Mouse (Mus musculus) ES-CJ7 (cell line): Measurements from ENCODE around the gene Kcnt1.
"Not testable (repeated sequence)": the region's sequence is repeated elsewhere in the genome, so short reads cannot be mapped to it uniquely, and the experiment has no call there.

Experiments used
- DNase-seq: peaks from one replicate; pipeline ENCODE4 v3.0.0; 2011; ENCODE audit warnings: low read depth, low spot score

Kcnt1 gene

DNA sequence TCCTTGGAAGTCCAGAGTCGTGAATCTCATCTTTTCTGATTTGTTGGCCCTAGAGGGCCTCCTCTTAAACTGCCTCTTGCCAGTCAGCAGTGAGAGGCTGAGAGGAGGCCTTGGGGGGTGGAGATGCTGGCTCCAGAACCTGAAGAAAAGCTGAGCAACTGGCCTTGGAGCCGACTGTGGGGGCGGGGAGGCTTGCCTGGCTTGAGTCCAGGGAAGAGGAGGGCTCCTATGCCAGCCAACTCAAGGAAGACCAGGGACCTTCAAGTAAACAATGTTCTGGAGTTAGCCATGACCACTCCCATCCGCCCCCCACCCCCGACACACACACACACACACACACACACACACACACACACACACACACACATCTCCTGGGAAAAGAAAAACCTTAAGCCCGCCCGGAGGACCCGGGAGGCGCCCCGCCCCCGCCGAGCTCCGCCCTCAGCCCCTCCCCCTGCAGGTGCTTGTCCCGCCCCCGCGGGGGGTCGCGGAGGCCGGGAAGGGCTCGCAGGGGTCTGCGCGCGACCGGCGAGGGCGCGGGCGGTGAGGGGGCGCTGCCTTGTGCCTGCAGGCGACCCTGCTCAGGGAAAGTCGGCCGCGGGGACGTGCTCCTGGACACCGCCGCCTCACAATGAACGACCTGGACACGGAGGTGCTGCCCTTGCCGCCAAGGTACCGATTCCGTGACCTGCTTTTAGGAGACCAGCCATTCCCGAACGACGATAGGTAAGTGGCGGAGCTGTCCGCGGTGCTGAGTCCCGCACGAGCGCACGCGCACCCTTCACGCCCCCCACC, at the start of gene Kcnt1:
TSS of gene Kcnt1 (plus strand) at position 398 of the 795 bp plus-strand sequence.
- DNase-seq: peak; percentile 60

DNA sequence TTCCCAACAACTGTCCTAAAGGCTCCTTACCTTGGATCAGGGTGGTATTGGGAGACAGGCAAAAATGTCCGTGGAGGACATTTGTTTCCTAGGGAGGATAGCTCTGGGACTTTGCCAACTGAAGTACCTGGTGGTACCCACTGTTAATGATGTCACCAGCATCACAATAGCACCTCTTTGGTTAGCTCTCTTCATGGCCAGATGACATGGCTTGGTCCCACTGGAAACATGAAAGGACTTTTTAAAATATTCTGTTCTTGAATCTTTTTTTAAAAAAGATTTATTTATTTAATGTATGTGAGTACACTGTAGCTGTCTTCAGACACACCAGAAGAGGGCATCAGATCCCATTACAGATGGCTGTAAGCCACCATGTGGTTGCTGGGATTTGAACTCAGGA, 47.8 kb upstream of the Kcnt1 start, which contains the start of gene Glt6d1:
TSS of gene Glt6d1 (minus strand) at position 101 of the 400 bp plus-strand sequence.
- not testable (repeated sequence) for DNase-seq

DNA sequence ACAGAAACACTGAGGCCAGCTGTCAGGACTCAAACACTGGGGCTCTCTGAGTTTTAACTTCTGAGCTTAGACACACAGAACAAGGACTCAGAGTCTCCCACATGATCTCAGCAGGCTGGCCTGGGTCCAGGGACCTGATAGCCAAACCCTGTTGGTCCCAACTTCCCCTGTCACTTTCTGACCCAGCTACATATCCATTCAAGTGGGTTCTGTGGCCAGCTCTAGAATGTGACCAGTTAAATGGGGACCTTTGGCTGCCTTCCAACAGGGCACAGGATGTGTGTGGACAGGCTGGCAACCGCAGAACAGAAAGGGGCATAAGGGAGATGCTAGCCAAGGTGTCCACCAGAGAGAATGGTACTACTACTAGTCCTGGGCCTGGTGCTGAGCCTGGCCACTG, 40.7 kb upstream of the Kcnt1 start, which contains the start of gene Lcn9:
TSS of gene Lcn9 (plus strand) at position 348 of the 400 bp plus-strand sequence.
- DNase-seq: no peak

DNA sequence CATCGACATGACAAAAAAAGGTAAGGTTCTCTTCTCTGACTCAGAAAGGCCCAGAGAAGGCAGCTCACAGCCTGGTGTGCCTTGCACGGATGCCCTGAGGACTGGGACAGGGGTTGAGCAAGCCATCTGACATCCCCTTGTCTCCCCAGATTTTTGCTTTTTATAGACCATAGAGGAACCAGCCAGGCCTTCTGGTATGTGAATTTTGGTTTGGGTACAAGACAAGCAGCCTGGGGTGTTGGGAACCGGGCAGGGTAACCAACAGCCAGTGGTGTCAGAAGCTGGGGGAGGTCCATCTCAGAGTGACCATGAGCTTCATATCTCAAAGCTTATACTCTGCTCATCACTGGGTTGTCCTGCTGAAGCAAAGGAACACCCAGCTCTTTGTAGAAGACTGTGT, 38.8 kb upstream of the Kcnt1 start:
- no peak for DNase-seq

DNA sequence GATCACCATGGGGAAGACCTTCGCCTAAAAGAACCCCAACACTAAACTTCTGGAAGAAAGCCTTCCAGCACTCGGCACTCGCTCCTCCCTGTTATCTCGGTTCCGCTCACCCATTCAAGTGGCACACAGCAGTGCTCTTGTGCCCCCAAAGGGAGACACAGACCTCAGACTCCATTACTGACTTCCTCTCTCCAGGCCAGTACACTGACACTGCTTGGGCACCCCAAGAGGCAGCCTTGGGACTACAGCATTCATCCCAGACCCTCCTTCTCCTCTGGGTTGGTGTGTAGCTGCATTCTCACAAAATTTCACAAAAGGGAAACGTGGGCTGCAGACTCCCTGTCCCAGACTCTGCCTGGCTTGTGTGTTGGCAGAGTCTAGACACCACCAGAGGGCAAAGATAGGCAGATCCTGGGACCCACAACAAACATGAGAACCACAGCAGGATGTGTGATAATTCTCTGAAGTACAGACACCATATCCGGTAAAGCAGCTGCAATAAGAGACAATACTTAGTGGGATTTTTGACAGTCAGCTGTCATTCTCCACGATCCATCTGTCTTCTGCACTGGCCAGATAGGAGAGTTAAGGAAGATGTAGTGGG, 35.1 kb upstream of the Kcnt1 start:
- DNase-seq: no peak

DNA sequence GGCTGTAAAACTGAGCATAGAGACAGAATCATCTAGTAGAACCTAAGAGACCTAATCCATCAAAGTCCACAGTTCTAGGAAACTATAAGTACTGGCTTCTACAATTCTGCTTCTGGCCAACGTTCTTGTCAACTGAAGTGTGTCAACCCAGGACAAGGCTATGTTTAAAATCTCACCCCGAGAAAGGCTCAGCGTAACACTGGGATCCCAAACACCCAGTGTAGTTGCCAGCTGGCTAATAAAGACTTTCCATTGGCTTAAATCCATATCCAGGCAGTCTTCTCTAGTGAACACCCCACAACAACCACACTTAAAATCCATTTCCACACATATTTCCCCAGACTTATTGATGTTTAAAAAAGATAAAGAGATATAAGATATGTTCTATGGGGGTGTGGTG, 32.7 kb upstream of the Kcnt1 start:
- DNase-seq: no peak

DNA sequence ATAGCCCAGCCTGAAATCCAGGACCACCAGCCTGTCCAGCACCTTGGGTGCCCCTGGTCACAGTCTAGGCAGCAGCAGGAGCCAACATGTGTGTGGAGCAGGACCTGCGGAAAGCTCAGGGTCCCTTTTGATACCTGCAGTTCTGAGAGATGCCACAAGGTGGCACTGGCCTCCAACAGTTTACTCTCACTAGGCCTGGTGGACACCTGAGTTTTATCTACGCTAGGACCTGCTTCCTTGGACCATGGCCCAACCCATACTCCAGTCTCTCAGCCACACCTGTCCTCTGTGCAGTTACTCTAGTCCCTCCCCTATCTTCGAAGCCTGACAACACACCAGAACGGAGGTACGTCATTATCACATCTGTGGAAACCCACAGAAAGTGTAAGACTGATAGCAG, 27.2 kb upstream of the Kcnt1 start:
- peak; percentile 69 for DNase-seq

DNA sequence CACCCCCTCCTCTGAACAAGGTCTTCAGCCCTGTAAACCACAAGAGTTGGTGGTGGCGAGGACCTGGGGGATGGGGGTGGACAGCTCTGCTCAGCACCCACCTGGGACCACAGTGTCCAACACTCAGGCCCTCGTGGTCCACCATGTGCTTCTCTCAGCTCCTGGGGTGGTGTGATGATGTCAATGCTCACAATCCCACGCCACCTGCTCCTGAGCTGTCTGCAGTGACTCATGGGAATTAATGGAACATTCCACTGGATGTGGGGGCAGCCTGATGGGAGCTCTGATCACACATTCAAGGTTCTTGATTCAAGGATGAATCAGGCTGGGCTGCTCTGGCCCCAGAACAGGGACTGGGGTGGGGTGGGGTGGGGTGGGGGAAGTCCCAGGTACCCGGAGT, 21.4 kb upstream of the Kcnt1 start:
- no peak for DNase-seq

DNA sequence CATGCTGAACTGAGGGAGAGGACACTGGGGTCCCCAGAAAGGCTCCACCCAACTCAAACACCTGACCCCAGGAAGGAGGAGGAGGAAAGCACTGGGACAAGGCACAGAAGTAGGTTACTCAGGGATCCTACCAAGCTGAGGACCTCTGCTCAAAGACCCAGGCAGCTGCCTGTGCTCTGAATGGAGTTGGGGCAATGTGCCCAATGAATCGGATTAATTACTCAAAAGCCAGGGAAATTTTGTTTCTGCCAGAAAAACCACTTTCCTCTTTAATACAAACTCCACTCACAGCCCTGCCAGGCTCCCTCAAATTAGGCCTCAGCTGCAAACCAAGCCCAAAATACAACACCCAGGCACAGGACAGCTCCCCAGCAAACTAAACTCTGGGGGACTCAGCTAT, 20.8 kb upstream of the Kcnt1 start:
- DNase-seq: no peak

DNA sequence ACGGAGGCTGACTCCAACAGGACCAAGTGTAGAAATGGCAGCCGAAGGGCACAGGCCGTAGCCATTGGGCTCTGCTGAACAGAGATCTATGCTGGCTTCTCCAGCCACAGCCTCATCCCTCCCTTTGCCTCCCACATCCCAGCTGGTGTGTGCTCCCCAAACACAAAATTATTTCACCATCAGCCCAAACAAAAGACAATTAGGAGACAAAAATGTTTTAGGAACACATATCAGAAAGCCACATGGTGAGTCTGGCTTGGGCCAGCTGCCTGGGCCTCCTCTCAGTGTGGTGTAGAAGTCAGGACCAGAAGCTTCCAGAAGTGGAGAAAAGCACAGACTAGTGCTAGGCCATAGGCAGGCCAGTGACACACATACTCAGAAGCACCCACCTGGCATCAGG, 19.4 kb upstream of the Kcnt1 start:
- DNase-seq: no peak

DNA sequence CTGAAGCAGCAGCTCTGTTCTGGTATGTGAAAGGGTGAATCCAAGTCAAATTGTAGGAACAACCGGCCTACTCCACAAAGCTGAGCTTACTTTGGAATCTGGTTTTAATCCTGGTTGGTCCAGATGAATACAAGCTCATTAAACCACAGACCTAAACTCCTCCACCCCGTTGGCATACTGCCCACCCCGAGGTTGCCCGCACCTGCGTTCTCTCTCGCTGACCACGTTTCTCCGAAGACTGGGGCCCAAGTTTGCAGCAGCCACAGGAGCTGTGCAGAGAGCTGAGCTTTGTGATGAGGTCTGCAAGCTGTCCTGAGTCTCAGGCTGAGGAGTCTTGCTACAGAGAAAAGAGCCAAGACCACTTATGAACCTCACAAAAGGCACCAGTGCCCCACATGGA, 17.0 kb upstream of the Kcnt1 start:
- DNase-seq: no peak

DNA sequence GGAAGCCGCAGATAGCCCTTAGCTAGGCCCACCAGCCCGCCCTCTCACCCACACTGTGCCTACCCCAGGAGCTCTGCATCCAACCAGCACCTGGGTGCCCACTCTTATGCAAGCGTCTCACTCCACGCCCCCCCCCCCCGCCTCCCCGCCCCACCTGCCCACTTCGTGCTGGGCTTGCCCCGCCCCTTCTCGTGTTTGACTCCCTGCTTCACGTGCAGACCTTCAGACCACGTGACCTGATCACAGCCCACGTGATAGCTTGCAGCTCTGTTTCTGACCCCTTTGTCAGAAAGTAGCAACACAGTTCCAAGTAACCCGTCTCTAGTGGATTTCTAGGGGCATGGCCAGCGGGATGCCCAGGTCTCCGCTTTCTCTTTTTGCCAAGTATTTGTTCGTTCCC, 16.3 kb upstream of the Kcnt1 start, which contains the start of gene Sohlh1:
TSS of gene Sohlh1 (minus strand) at position 23 of the 400 bp plus-strand sequence.
- no peak for DNase-seq

DNA sequence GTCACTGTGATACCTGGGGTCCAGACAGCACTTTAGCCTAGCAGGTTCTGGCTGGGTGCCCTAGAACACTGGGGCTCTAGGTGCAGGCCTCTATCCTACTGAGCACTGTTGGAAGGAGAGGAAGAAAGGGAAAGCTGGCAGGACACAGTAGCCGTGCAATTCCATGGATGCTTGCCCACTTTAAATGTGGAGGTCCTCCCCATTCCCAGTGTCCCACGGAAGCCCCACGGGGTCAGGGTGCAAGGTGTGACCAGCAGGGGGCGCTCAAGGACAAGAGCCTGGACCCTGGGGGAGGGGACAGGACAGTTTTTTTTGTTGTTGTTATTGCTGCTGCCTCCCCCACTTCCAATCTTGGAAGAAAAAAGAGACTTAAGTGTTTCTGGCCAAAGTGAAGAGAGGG, 13.2 kb upstream of the Kcnt1 start:
- DNase-seq: peak; percentile 14

DNA sequence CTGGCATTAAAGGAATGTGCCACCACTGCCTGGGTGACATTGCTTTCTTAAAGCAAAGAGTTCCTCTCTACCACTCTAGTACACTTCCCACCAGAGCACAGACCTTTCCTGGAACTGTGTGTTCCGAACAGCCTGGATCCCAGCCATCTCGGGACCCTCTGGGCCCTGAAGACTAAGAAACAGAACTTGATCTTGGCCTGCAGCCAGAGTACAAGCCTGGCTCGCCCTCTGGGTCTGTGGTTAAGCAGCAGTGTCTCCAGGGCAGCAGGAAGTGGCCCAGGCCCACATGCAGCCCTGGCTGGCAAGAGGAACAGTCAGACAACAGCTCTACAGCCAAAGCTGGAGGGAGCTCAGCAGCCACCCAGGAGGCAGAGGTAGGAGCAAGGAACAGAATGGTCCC, 10.9 kb upstream of the Kcnt1 start:
- DNase-seq: no peak

DNA sequence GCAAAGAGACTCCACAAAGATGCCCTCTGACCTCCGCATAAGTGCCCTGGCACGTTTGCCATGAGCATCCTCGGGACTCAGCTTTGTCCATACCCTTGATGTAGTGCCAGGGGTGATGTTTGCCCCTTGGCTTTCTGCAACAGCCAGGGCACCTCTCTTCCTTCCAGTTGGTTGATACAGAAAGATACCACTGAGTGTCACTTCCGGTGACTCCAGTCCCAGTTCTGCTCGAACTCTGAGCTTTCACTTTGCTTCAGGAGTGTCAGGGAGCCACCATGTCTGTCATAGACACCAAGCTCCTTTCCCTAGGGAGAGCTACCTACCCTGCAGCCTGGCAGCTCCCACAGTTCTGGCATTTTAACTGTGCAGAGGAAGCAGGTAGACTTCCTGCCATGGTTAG, 9.5 kb upstream of the Kcnt1 start:
- no peak for DNase-seq

DNA sequence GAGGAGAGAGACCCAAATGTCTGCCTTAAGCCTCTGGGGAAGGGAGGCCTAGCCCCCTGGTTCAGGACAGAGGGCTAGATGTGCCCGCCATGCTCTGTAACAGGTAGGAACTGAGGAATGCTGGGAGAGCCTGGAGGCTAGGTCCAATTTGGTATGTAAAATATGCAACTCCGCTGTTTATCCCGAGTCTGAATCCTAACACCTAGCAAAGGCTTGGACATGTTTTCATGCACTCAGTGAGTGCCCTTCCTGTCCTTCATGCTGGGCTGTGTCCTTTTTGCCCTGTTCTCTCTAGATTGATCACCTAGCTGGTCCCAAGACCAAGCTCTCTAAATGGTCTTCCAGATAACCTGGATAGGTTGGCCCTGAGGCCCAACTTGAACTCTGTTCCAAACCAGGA, 3.6 kb upstream of the Kcnt1 start:
- DNase-seq: no peak

DNA sequence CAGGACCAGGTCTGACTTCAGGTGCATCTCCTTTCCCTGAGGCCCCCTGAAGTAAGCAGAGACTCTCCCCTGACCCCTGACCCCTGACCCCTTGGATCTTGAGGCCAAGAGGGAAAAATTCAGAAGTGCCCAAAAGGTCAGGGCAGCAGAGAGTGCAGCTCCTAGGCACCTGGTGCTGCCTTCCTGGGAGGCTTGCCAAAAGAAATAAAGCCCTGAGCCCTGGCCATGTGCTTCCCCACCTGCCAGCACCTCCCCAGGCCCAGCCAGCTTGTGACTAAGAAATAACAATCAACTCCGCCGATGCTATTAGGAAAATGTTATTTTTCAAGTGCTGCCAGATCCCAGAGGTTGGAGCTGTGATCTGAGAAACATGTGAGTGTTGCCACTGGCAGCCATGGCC, 1.5 kb upstream of the Kcnt1 start:
- DNase-seq: no peak

DNA sequence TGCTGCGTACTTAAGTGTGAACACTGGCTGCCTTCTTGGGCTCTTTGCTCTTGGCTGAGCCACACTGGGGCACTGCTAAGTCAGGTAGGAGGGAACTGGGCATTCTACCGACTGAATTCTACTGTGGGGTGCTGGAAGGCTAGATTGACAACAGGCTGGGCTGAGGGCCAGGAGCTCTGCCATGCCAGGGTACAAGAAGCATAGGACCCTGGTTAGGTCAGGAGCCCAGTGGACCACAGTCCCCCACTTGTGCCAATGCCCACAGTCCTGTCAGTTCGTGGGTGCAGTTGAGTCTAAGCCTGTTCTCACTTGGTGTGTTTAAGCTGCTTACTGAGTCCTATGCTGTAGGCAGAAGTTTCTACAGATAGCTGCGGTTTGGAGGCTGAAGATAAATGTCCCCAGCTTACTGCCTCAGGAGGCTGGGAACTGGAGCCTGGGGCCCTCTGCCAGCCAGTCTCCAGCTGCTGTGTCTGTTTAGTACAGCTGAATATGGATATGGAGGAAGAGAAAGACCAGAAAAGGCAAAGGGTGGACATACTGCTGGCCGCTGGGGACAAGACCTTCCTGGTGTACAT, 751 bp upstream of the Kcnt1 start:
- DNase-seq: no peak

DNA sequence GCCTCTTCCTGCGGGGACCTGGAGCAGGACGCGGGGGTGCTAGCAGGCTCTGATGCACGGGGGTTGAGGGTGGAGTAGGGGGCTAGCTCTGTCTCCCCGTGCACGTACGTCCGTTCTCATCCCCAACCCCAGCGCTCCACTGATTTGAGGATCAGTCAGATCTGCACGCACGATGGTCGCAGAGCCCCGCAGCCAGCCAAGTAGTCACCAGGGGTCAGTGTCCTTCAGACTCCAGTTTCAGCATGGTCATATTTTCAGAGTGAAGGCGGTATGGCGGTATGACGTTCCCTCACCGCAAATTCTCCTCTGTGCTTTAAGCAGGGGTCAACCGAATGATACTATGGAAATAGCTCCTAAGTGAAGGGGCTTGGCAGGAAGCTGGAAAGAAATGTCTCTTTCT, 696 bp downstream of the Kcnt1 start:
- DNase-seq: no peak

DNA sequence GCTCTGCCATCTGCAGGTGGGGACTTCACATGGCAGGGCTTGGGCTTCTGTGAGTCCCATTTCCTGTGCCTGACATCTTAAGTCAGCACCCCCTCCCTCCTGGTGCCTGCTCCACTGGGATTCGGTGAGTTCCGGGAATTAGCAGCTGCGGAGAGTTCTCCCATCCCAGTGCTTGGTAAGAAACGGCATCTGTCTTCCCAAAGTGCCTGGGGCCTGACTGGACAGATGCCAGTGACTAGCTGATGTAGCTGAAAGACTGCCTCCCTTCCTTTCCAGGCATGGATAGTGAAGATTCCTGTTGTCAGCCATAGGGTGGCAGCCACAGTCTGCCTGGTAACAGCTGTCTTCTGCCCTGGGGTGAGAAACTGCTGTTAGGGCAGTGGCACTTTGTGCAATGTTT, 1.9 kb downstream of the Kcnt1 start:
- no peak for DNase-seq

DNA sequence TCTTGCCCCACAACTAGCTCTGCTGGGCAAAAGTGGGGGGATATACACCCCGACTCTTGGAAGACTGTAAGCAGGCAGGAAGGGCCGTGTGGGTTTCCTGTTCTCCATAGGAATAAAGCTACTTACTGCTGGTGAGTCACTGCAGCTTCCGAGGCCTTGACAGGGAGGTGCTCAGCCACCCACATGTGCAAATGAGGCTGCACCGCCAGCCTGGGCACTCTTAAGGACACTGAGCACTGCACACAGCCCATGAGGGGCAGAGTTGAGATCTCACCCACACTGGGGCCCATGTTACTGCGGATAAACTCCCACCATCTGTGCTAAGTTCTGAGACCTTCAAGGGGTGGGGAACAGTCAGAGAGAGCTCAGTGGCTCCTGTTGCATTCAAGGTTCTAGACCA, 3.1 kb downstream of the Kcnt1 start:
- no peak for DNase-seq

DNA sequence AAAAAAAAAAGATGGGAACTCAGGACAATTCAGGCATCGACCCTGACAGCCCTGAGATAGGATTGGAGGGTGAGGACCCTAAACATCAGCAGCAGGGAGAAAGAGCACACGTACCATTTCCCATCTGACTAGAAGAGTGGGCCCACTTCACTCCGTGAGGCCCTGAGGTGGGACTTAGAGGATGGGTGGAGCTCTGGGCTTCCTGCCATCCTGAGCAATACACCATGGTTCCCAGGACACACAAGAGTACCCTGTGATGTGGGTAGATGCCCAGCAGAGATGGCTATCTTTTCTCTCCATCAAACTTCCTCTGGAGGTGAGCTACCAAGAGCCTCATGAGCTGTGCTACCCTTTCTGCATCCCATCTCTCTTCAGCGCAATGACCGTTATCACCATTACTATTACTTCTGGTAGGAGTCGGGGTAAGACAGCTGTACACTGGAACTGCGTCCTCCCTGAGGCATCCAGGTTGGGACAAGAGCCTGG, 13.8 kb downstream of the Kcnt1 start:
- peak; percentile 10 for DNase-seq
